Mouse (Mus musculus): ENCODE measurements around the gene D16Ertd472e. TPM values are rescaled to one million over a fixed set of nuclear protein-coding genes. Genes with fewer than 3 reads are reported as not detected.
A peak's percentile ranks its signal among the peaks of the same experiment; 100 is the strongest.
"Not testable (repeated sequence)": the region's sequence is repeated elsewhere in the genome, so short reads cannot be mapped to it uniquely, and the experiment has no call there.

Gene D16Ertd472e
- total RNA-seq, 2 experiments from 2014 or later, result 41.4 to 52.8 TPM

GRCm38 (mm10) chr16:78502492-78502891 lies 74.0 kb downstream of the D16Ertd472e start:
- peak; percentile 75 for ATAC-seq (replicated peaks; ENCODE audit: poor library complexity)

- ATAC-seq (replicated peaks; ENCODE audit: poor library complexity), result not testable (repeated sequence)
Measured at GRCm38 (mm10) chr16:78492696-78493095, 83.8 kb downstream of the D16Ertd472e start.

- ATAC-seq (replicated peaks; ENCODE audit: poor library complexity), result no peak
Measured at GRCm38 (mm10) chr16:78490779-78491178, 85.7 kb downstream of the D16Ertd472e start.

Other genes with a start within 250 kb of the D16Ertd472e start
- 45.4 and 46.2 TPM in 2 replicates for gene Btg3, start 199.5 kb downstream of the D16Ertd472e start, total RNA-seq (2015)
- 9.0 and 12.7 TPM in 2 replicates for gene Btg3, start 199.5 kb downstream of the D16Ertd472e start, total RNA-seq (2017)

Measured in megakaryocyte progenitor cell, adult 5-6 weeks (primary cell).